Mouse (Mus musculus) adipocyte (in vitro differentiated cells): ENCODE results near the gene Gdpgp1.

ENCODE experiments used
- DNase-seq: peaks from one replicate; pipeline ENCODE4 v3.0.0-alpha.2; 2016; ENCODE audit warnings: low spot score

The Gdpgp1 gene

GRCm38 (mm10) chr7:80280998-80281397 lies 48.3 kb downstream of the Gdpgp1 start:
- DNase-seq = no peak

GRCm38 (mm10) chr7:80281646-80282045 lies 49.0 kb downstream of the Gdpgp1 start:
- no peak for DNase-seq

- no peak for DNase-seq
Measured at GRCm38 (mm10) chr7:80283226-80283918, 50.7 kb downstream of the Gdpgp1 start.

- no peak for DNase-seq
Measured at GRCm38 (mm10) chr7:80284391-80284790, 51.7 kb downstream of the Gdpgp1 start.

- DNase-seq = no peak
Measured at GRCm38 (mm10) chr7:80285725-80286124, 53.1 kb downstream of the Gdpgp1 start.

GRCm38 (mm10) chr7:80287736-80288135 lies 55.1 kb downstream of the Gdpgp1 start:
- no peak for DNase-seq
